Mouse (Mus musculus) lung, embryonic 14.5 days (tissue): ENCODE data around the gene Spef1. TPM values are rescaled to one million over a fixed set of nuclear protein-coding genes. Genes with fewer than 3 reads are reported as not detected.

Experiments
- ATAC-seq: fragments of 200-750 bp; cut with Nextera tagmentation; 2 replicates; pipeline ENCODE4 v1.8.0; 2017; ENCODE audit warnings: mild to moderate bottlenecking, moderate TSS enrichment, moderate library complexity; ENCODE audit not compliant: insufficient read depth
- DNase-seq: peaks from one replicate; pipeline ENCODE4 v3.0.0-alpha.2; 2015
- H3K27ac ChIP-seq: fragments of 300-500 bp; sonication (generic); 2 replicates; pipeline ENCODE4 v1.5.1; 2014; ENCODE audit warnings: low read depth, mild to moderate bottlenecking, moderate library complexity
- H3K27me3 ChIP-seq: fragments of 300-500 bp; sonication (generic); 2 replicates; pipeline ENCODE4 v1.6.1; 2014; ENCODE audit warnings: low read length, control low read depth; ENCODE audit not compliant: insufficient read depth
- H3K36me3 ChIP-seq: fragments of 300-500 bp; sonication (generic); 2 replicates; pipeline ENCODE4 v1.6.1; 2014; ENCODE audit warnings: control low read depth; ENCODE audit not compliant: insufficient read depth
- H3K4me1 ChIP-seq: fragments of 300-500 bp; sonication (generic); 2 replicates; pipeline ENCODE4 v1.6.1; 2014; ENCODE audit warnings: antibody characterized with exemption, control low read depth; ENCODE audit not compliant: insufficient read depth
- H3K4me2 ChIP-seq: fragments of 300-500 bp; sonication (generic); 2 replicates; pipeline ENCODE4 v1.6.1; 2014; ENCODE audit warnings: mild to moderate bottlenecking
- H3K4me3 ChIP-seq: fragments of 300-500 bp; sonication (generic); 2 replicates; pipeline ENCODE4 v1.5.1; 2014; ENCODE audit warnings: low read depth, low read length
- H3K9ac ChIP-seq: fragments of 300-500 bp; sonication (generic); 2 replicates; pipeline ENCODE4 v1.6.1; 2014
- H3K9me3 ChIP-seq: fragments of 300-500 bp; sonication (generic); 2 replicates; pipeline ENCODE4 v1.6.1; 2016; ENCODE audit warnings: low read depth, low read length, control low read depth
- CTCF ChIP-seq: IDR thresholded peaks from 2 replicates; pipeline ENCODE4 v1.5.1; 2016; ENCODE audit warnings: antibody characterized with exemption, low read depth
- WGBS: fragments of 180-500 bp; shearing (Covaris S2); extraction: QIAGEN DNeasy Blood & Tissue Kit; methylation state at CpG from one replicate; pipeline ENCODE4 v1.1.7; 2014; 5-methylcytosine and 5-hydroxymethylcytosine counted together
- polyA plus RNA-seq: library from polyadenylated mRNA; unstranded; fragments of >200 nt; fragmentation: Nextera tagmentation; extraction: Ambion mirVana; gene quantifications from 2 replicates; pipeline ENCODE4 v1.2.1, GENCODE M21; 2014

The Spef1 gene
- polyA plus RNA-seq, 1 experiment from 2014 or later = 5.7 TPM

DNA sequence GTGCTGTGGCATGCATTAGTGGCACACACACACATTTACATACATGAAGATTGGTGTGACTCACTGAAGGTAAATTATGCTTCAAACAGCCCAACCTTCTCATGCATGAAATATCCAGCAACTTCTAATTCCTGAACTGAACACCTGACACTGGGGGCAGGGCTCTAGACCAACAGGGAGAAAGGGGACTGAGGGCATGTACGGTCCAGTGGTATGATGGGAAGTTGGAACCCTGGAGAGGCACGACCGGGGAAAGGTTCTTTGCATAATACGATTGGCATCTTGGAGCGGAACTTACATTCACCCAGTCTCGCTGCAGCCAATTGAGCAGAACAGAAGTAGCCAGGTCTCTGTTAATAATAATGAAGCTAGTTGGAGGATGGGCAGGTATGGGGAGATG lies 38.1 kb upstream of the Spef1 start:
- Histone ChIP-seq H3K4me2 (no peak overlapping the region), H3K27me3 (no peaks in the 10 kb centered on the region), H3K4me3 (no peak overlapping the region), H3K4me1 (no peaks in the 10 kb centered on the region; the same call in 1 of the 2 replicates), H3K36me3 (no peaks in the 10 kb centered on the region), H3K27ac (no peak overlapping the region), H3K9me3 (no peaks in the 10 kb centered on the region), H3K9ac (no peak overlapping the region)
- no peak for TF ChIP-seq CTCF
- no peak for DNase-seq
- no peak for ATAC-seq
- 71% methylated on average over 6 of the region's 6 CpGs for WGBS

DNA sequence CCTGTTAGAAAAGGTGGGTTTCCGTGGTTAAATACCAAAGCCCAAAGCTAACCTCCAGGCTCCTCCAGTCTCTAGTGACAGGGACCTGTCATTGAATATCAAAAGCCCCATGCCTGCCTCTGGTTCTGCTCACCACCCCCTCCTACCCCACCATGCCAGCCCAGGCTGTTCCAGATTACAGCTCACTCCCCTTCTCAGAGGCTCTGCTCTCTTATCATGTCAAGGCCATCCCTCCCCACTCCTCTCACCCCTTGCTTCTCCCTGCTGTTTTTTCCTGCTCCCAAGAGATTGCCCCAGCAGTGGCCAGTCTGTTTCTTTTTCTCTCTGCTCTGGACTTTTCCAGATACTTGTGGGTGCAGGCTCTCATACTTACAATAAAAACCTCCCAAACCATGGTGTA lies 36.5 kb upstream of the Spef1 start:
- H3K9me3 ChIP-seq = no peaks in the 10 kb centered on the region
- DNase-seq (no peak), ATAC-seq (peak; percentile 63; the same call in 1 of the 2 replicates)
- no peak overlapping the region for H3K4me2 ChIP-seq
- no peak overlapping the region for H3K27ac ChIP-seq
- no peaks in the 10 kb centered on the region; the same call in 1 of the 2 replicates for H3K4me1 ChIP-seq
- H3K36me3 ChIP-seq = no peaks in the 10 kb centered on the region
- no peak overlapping the region for H3K9ac ChIP-seq
- no peak overlapping the region for H3K4me3 ChIP-seq
- TF ChIP-seq CTCF = no peak
- 69% methylated on average over 1 of the region's 1 CpGs for WGBS
- H3K27me3 ChIP-seq = no peaks in the 10 kb centered on the region

DNA sequence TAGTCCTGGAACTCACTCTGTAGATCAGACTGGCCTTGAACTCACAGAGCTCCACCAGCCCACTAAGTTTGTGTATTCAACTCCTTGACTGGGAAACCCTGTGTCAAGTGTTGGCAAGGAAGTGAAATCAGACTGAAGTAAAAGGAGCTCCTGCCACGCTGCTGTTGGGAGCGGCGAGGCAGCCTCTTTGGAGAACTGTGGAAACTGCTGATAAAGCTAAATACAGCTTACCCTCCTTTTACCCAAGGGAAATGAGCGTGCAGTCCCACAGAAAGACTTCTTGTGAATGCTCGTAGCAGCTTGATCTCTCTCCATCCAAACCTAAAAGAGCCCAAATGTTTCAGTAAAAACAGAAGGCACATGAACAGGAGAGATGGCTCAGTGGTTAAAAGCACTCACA lies 35.5 kb upstream of the Spef1 start:
- ATAC-seq = no peak

DNA sequence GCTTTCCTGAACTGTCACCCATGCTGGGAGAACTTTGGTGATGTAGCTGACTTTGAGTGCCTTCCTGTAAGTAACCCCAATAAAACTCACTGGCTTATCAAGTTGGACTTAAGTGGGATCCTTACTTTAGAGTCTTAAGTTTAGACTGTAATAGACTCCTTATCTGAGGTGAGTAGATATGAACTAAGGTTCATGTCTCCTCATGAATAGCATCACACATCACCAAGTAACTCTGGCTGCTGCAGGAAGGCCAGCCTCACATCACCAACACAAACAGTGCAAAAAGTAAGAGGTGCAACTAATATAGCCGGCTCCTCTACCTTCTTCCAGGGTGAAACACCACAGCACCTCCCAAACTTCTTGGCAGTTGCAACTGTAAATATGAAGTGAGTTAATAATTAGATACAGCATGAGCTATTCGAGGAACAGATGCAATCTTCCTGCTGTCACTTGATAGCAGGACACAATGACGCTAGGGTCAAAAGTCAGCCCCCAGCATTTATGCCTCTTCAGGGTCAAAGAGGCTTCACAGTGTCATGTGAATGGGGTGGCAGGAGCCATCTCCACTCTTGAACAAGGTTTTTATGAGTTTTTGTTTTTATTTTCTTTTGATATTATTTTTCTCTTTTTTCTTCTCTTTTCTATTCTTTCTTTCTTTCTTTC lies 34.9 kb upstream of the Spef1 start:
- Histone ChIP-seq H3K27me3 (no peaks in the 10 kb centered on the region), H3K9ac (no peak overlapping the region), H3K36me3 (no peaks in the 10 kb centered on the region), H3K4me2 (no peak overlapping the region), H3K4me3 (no peak overlapping the region), H3K27ac (no peak overlapping the region; the same call in 1 of the 2 replicates), H3K4me1 (no peaks in the 10 kb centered on the region; the same call in 1 of the 2 replicates), H3K9me3 (no peaks in the 10 kb centered on the region)
- no peak for ATAC-seq
- DNase-seq = no peak
- TF ChIP-seq CTCF = no peak
- 52% methylated on average over 3 of the region's 3 CpGs for WGBS

More for the DNA sequence above, 35.5 kb upstream of the Spef1 start:
- Histone ChIP-seq H3K9ac (no peak overlapping the region), H3K36me3 (no peaks in the 10 kb centered on the region), H3K4me1 (no peaks in the 10 kb centered on the region; the same call in 1 of the 2 replicates), H3K9me3 (no peaks in the 10 kb centered on the region), H3K27me3 (no peaks in the 10 kb centered on the region), H3K27ac (no peak overlapping the region; the same call in 1 of the 2 replicates), H3K4me3 (no peak overlapping the region), H3K4me2 (no peak overlapping the region)
- DNase-seq = peak; percentile 34
- TF ChIP-seq CTCF = no peak
- 34% methylated on average over 5 of the region's 5 CpGs for WGBS

DNA sequence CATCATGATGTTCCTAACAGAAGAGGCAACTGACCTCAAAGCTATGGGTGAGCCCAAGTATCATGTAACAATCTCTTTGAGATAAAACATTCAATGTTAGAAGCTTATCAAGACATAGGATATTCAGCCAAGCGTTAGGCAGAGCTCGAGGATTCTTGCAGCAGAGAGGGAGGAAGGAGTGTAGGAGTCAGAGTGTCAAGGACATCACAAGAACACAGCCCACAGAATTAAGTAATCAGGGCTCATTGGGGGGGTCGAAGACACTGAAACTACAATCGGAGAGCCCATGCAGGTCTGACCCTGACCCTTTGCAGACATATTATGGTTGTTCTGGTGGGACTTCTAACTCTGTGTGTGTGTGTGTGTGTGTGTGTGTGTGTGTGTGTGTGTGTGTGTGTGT lies 32.9 kb upstream of the Spef1 start:
- H3K27ac ChIP-seq = no peak overlapping the region
- no peaks in the 10 kb centered on the region for H3K36me3 ChIP-seq
- ATAC-seq (no peak), DNase-seq (no peak)
- no peak overlapping the region for H3K4me2 ChIP-seq
- H3K27me3 ChIP-seq = no peaks in the 10 kb centered on the region
- TF ChIP-seq CTCF = no peak
- H3K4me1 ChIP-seq = no peaks in the 10 kb centered on the region; the same call in 1 of the 2 replicates
- H3K4me3 ChIP-seq = no peak overlapping the region
- H3K9ac ChIP-seq = no peak overlapping the region
- 55% methylated on average over 4 of the region's 4 CpGs for WGBS
- no peaks in the 10 kb centered on the region for H3K9me3 ChIP-seq

DNA sequence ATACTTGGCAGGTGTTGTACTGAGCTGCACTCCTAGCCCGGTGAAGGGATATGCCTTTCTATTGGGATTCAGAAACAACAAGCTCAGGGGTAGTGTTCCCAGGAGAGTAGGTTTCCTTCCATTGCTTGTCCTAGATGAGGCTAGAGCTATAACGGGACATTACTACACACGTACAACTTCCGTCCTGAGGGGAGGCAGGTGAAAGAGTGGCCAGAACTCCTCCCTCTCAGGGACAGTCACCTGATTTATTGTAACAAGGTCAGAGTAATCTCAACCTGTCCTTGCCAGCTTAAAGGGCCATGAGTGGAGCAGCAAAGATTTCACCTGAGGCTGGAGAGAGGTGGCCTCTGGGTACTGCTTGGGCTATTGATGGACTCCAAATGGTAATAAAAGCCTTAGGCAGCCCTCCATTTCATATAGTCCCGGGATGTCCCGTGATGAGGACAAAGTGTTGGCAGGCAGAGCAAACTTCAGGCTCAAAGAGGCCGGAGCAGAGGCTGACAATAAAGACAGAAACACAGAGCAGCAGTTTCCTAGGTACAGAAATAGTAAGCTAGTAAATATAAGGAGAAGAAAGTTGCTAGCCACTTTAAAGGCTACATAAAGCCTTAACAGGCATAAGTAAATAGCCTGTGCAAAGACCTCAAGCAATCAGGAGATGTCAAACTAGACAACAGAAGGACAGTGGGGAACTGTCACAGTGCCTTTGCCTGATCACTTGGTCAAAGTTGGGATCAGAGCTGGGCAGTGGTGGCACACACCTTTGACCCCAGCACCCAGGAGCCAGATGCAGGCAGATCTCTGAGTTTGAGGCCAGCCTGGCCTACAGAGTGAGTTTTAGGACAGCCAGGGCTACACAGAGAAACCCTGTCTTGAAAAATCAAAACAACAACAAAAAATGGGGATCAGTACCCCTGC lies 29.1 kb upstream of the Spef1 start:
- no peaks in the 10 kb centered on the region for H3K4me1 ChIP-seq
- DNase-seq (no peak), ATAC-seq (no peak)
- H3K9ac ChIP-seq = no peak overlapping the region
- TF ChIP-seq CTCF = no peak
- no peak overlapping the region for H3K27ac ChIP-seq
- H3K4me3 ChIP-seq = no peak overlapping the region
- 79% methylated on average over 7 of the region's 7 CpGs for WGBS
- no peak overlapping the region for H3K4me2 ChIP-seq
- H3K27me3 ChIP-seq = no peaks in the 10 kb centered on the region
- H3K9me3 ChIP-seq = no peaks in the 10 kb centered on the region
- peaks cover 11% of the 10 kb centered on the region; the same call in 1 of the 2 replicates for H3K36me3 ChIP-seq

DNA sequence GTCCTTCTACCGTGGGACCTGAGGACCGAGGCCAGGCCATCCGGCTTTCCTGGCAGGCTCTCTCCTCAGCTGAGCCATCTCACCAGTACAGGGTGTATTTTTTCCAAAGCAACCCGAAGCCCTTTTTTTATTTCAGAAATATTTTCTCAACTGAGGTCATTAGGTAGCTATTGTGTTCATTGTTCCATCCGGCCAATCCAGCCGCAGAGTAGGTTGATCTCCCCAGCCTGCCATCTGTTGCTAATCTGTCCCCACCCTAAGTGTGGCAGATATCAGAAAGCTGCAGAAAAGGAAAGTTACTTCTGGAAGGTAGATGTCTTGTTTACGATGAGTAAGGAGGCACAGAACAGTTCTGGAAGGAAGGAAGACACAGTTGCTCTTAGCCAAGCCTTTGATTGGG lies 26.7 kb upstream of the Spef1 start:
- Histone ChIP-seq H3K4me2 (no peak overlapping the region), H3K9ac (no peak overlapping the region), H3K27me3 (no peaks in the 10 kb centered on the region), H3K4me3 (no peak overlapping the region), H3K9me3 (no peaks in the 10 kb centered on the region), H3K36me3 (peaks cover 11% of the 10 kb centered on the region; the same call in 1 of the 2 replicates), H3K4me1 (peaks cover 8% of the 10 kb centered on the region), H3K27ac (no peak overlapping the region)
- ATAC-seq (no peak), DNase-seq (no peak)
- WGBS = 88% methylated on average over 7 of the region's 7 CpGs
- TF ChIP-seq CTCF = no peak
